Mouse (Mus musculus): Measurements from ENCODE around the gene Il9r. TPM values are rescaled to one million over a fixed set of nuclear protein-coding genes. Genes with fewer than 3 reads are reported as not detected.

Il9r gene
- polyA plus RNA-seq (2015; fragmentation: Nextera tagmentation; extraction: Ambion mirVana), result 0.06 and 0.09 TPM in 2 replicates

DNA sequence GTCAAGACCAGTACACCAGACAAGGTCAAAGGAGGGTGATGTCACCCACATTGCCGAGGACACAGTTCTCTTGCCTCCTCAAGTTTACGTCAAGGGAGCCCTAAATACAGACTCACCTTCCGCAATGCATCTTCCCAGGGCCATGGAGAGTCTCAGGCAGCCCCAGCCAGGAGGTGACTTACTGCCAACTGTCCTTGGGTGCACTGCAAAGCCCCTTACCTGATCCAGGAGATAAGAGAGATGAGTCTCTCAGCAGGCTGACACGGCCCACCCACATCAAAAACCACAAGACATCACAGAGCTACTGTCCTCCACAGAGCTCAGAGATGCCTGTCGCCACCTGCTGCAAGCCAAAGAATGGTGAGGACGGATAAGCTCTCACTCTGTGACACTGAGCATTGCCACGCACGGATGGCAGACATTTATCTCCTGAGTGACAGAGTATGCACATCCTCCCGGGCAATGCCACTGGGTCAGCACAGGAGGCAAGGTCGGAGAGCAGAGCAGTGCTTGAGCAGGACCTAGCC is at the start of gene Il9r:
TSS of gene Il9r (minus strand) at position 205 of the 527 bp plus-strand sequence.
- peaks cover 6% of the 10 kb centered on the region for H3K4me1 ChIP-seq
- no peak within 1 kb of the TSS for H3K4me3 ChIP-seq (replicated peaks)
- H3K27ac ChIP-seq, result no peak within 1 kb of the TSS
- H3K27me3 ChIP-seq (replicated peaks), result no peaks in the 10 kb centered on the region
- no peak within 1 kb of the TSS for H3K9ac ChIP-seq
- H3K36me3 ChIP-seq, result no peaks in the 10 kb centered on the region
- ATAC-seq (ENCODE audit: insufficient read depth, low FRiP score, low read depth), result no peak
- no peak within 1 kb of the TSS for H3K4me2 ChIP-seq
- 62% methylated on average over 10 of the region's 10 CpGs for WGBS
- no peaks in the 10 kb centered on the region for H3K9me3 ChIP-seq

GRCm38 (mm10) chr11:32248350-32248749 is 48.3 kb upstream of the Il9r start:
- Histone ChIP-seq H3K4me2 (no peak overlapping the region), H3K36me3 (peaks cover 8% of the 10 kb centered on the region), H3K9ac (no peak overlapping the region), H3K9me3 (no peaks in the 10 kb centered on the region), H3K4me3 (replicated peaks) (no peak overlapping the region), H3K4me1 (no peaks in the 10 kb centered on the region), H3K27ac (no peak overlapping the region), H3K27me3 (replicated peaks) (no peaks in the 10 kb centered on the region)
- 74% methylated on average over 3 of the region's 3 CpGs for WGBS
- no peak for ATAC-seq (ENCODE audit: insufficient read depth, low FRiP score, low read depth)

DNA sequence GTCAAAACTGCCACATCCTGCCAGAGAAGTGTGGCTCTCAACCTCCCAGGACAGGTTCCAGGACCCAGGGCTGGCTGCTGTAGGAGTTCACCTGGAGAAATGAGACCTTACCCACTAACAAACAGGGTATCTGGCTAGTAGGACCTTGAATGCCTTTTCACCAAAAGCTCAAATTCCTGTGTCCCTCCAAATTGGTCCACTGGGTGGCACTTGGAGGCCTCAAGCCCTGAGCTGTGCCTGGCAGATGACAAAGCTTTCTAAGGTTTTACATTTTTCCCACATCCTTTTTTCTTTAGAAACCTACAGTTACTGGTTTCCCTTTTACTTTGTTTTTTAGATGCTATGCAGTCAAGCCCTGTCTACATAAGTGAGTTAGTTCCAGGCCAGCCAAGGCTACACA is 47.0 kb upstream of the Il9r start:
- Histone ChIP-seq H3K9me3 (no peaks in the 10 kb centered on the region), H3K4me1 (no peaks in the 10 kb centered on the region), H3K4me2 (no peak overlapping the region), H3K36me3 (peaks cover 8% of the 10 kb centered on the region), H3K4me3 (replicated peaks) (no peak overlapping the region), H3K9ac (no peak overlapping the region), H3K27ac (no peak overlapping the region), H3K27me3 (replicated peaks) (no peaks in the 10 kb centered on the region)
- no peak for ATAC-seq (ENCODE audit: insufficient read depth, low FRiP score, low read depth)

DNA sequence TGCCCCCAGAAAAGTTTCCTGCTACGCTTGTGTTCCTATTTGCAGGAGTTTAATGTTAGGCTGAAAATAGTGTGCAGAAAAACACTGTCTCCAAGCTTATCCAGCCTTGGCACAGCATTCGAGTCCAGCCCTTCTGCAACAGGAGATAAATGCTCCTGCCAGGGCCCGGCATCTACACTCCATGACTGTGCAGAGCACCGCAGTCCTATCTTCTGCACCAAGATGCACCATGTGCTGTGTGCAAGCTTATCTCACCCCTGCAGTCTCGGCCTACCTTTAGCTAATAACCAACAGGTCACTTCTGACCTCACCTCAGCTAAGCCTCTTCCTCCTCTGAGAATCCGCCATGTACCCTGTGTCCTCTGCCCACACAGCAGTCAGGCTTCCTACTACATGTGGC is 45.5 kb upstream of the Il9r start:
- H3K27ac ChIP-seq, result no peak overlapping the region
- H3K27me3 ChIP-seq (replicated peaks), result no peaks in the 10 kb centered on the region
- peaks cover 12% of the 10 kb centered on the region for H3K36me3 ChIP-seq
- H3K4me3 ChIP-seq (replicated peaks), result no peak overlapping the region
- ATAC-seq (ENCODE audit: insufficient read depth, low FRiP score, low read depth), result peak; percentile 97
- WGBS, result 87% methylated on average over 6 of the region's 6 CpGs
- no peaks in the 10 kb centered on the region for H3K4me1 ChIP-seq
- no peak overlapping the region for H3K9ac ChIP-seq
- no peaks in the 10 kb centered on the region for H3K9me3 ChIP-seq
- no peak overlapping the region for H3K4me2 ChIP-seq

DNA sequence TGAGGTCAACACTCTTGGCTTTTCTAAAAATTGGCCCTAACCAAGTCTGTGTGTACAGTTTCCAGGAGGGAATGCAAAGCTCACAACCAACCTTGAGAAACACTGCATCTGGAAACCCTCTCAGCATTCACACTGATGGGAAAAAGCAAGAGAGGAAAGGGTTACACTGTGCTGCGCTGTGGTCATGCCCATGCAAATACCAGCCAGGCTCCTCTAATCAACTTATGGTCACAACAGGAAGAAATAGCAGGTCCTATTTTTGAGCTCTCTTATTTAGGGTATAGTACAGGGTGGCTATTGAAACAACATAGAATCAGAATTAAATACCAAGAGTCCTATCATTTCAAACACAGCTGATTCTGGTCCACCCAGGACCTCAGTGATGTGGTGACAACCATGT is 44.5 kb upstream of the Il9r start:
- Histone ChIP-seq H3K4me2 (no peak overlapping the region), H3K36me3 (peaks cover 13% of the 10 kb centered on the region), H3K27me3 (replicated peaks) (no peaks in the 10 kb centered on the region), H3K4me1 (no peaks in the 10 kb centered on the region), H3K27ac (no peak overlapping the region), H3K4me3 (replicated peaks) (no peak overlapping the region), H3K9ac (no peak overlapping the region), H3K9me3 (no peaks in the 10 kb centered on the region)
- 90% methylated on average over 1 of the region's 1 CpGs for WGBS
- ATAC-seq (ENCODE audit: insufficient read depth, low FRiP score, low read depth), result no peak

- 72% methylated on average over 3 of the region's 3 CpGs for WGBS
- H3K9me3 ChIP-seq, result no peaks in the 10 kb centered on the region
- ATAC-seq (ENCODE audit: insufficient read depth, low FRiP score, low read depth), result no peak
- no peak overlapping the region for H3K9ac ChIP-seq
- 0 out of 2 replicates have a peak overlapping the region, but pooled peaks have one; percentile 37 for H3K27ac ChIP-seq
- peaks cover 13% of the 10 kb centered on the region for H3K36me3 ChIP-seq
- no peaks in the 10 kb centered on the region for H3K4me1 ChIP-seq
- H3K4me3 ChIP-seq (replicated peaks), result no peak overlapping the region
- H3K27me3 ChIP-seq (replicated peaks), result no peaks in the 10 kb centered on the region
- no peak overlapping the region for H3K4me2 ChIP-seq
These were observed 44.0 kb upstream of the Il9r start for GRCm38 (mm10) chr11:32244064-32244463.

- Histone ChIP-seq H3K4me3 (replicated peaks) (no peak overlapping the region), H3K36me3 (peaks cover 16% of the 10 kb centered on the region), H3K27ac (no peak overlapping the region), H3K4me2 (no peak overlapping the region), H3K9me3 (no peaks in the 10 kb centered on the region), H3K27me3 (replicated peaks) (no peaks in the 10 kb centered on the region), H3K4me1 (no peaks in the 10 kb centered on the region), H3K9ac (no peak overlapping the region)
- ATAC-seq (ENCODE audit: insufficient read depth, low FRiP score, low read depth), result no peak
- 65% methylated on average over 7 of the region's 7 CpGs for WGBS
These were observed 43.3 kb upstream of the Il9r start for GRCm38 (mm10) chr11:32243205-32243955.

GRCm38 (mm10) chr11:32242209-32242608 is 42.1 kb upstream of the Il9r start:
- Histone ChIP-seq H3K27me3 (replicated peaks) (no peaks in the 10 kb centered on the region), H3K4me3 (replicated peaks) (no peak overlapping the region), H3K4me1 (no peaks in the 10 kb centered on the region), H3K4me2 (no peak overlapping the region), H3K9ac (no peak overlapping the region), H3K36me3 (peaks cover 16% of the 10 kb centered on the region), H3K27ac (no peak overlapping the region), H3K9me3 (no peaks in the 10 kb centered on the region)
- 86% methylated on average over 3 of the region's 3 CpGs for WGBS
- no peak for ATAC-seq (ENCODE audit: insufficient read depth, low FRiP score, low read depth)

- Histone ChIP-seq H3K9ac (no peak overlapping the region), H3K36me3 (peaks cover 16% of the 10 kb centered on the region), H3K4me2 (no peak overlapping the region), H3K4me1 (peaks cover 5% of the 10 kb centered on the region), H3K9me3 (no peaks in the 10 kb centered on the region), H3K27me3 (replicated peaks) (no peaks in the 10 kb centered on the region), H3K4me3 (replicated peaks) (no peak overlapping the region), H3K27ac (peak overlapping the region; percentile 10; the same call in 1 of the 2 replicates)
- ATAC-seq (ENCODE audit: insufficient read depth, low FRiP score, low read depth), result no peak
These were observed 41.3 kb upstream of the Il9r start for GRCm38 (mm10) chr11:32241391-32241790.

- Histone ChIP-seq H3K4me2 (no peak overlapping the region), H3K27ac (no peak overlapping the region), H3K9me3 (no peaks in the 10 kb centered on the region), H3K9ac (no peak overlapping the region), H3K4me1 (peaks cover 26% of the 10 kb centered on the region), H3K36me3 (peaks cover 21% of the 10 kb centered on the region), H3K4me3 (replicated peaks) (no peak overlapping the region), H3K27me3 (replicated peaks) (no peaks in the 10 kb centered on the region)
- 72% methylated on average over 5 of the region's 5 CpGs for WGBS
- ATAC-seq (ENCODE audit: insufficient read depth, low FRiP score, low read depth), result peak; percentile 25; the same call in 1 of the 2 replicates
These were observed 38.2 kb upstream of the Il9r start for GRCm38 (mm10) chr11:32238093-32238860.

GRCm38 (mm10) chr11:32237411-32237795 is 37.3 kb upstream of the Il9r start:
- Histone ChIP-seq H3K4me3 (replicated peaks) (no peak overlapping the region), H3K9me3 (no peaks in the 10 kb centered on the region), H3K4me2 (no peak overlapping the region), H3K27me3 (replicated peaks) (no peaks in the 10 kb centered on the region), H3K27ac (no peak overlapping the region), H3K4me1 (peaks cover 26% of the 10 kb centered on the region), H3K9ac (no peak overlapping the region), H3K36me3 (peaks cover 23% of the 10 kb centered on the region)
- no peak for ATAC-seq (ENCODE audit: insufficient read depth, low FRiP score, low read depth)
- whole genome bisulfite sequencing, result 84% methylated on average over 3 of the region's 3 CpGs
